Mouse (Mus musculus) forebrain, embryonic 16.5 days (tissue): ENCODE measurements around the gene Cpt2. TPM values are rescaled to one million over a fixed set of nuclear protein-coding genes. Genes with fewer than 3 reads are reported as not detected.
A peak's percentile ranks its signal among the peaks of the same experiment; 100 is the strongest.

Source experiments
- ATAC-seq: fragments of 200-750 bp; cut with Nextera tagmentation; 2 replicates; pipeline ENCODE4 v1.8.0; 2017; ENCODE audit warnings: mild to moderate bottlenecking, moderate library complexity
- H3K27ac ChIP-seq: fragments of 300-500 bp; sonication (generic); 2 replicates; pipeline ENCODE4 v1.5.1; 2014; ENCODE audit warnings: low read length, control low read depth
- H3K27me3 ChIP-seq: fragments of 300-500 bp; sonication (generic); replicated peaks from 2 replicates; pipeline ENCODE4 v1.6.1; 2014; ENCODE audit warnings: low read length; ENCODE audit not compliant: control insufficient read depth, insufficient read depth
- H3K36me3 ChIP-seq: fragments of 300-500 bp; sonication (generic); 2 replicates; pipeline ENCODE4 v1.6.1; 2014; ENCODE audit not compliant: control insufficient read depth, insufficient read depth
- H3K4me1 ChIP-seq: fragments of 300-500 bp; sonication (generic); replicated peaks from 2 replicates; pipeline ENCODE4 v1.6.1; 2014; ENCODE audit warnings: low read length; ENCODE audit not compliant: control insufficient read depth, insufficient read depth
- H3K4me2 ChIP-seq: fragments of 300-500 bp; sonication (generic); 2 replicates; pipeline ENCODE4 v1.6.1; 2014; ENCODE audit warnings: mild to moderate bottlenecking, low read length, control low read depth
- H3K4me3 ChIP-seq: fragments of 300-500 bp; sonication (generic); replicated peaks from 2 replicates; pipeline ENCODE4 v1.5.1; 2014; ENCODE audit warnings: mild to moderate bottlenecking, low read length, control low read depth
- H3K9ac ChIP-seq: fragments of 300-500 bp; sonication (generic); replicated peaks from 2 replicates; pipeline ENCODE4 v1.6.1; 2014; ENCODE audit warnings: low read depth, low read length, control low read depth
- H3K9me3 ChIP-seq: fragments of 300-500 bp; sonication (generic); 2 replicates; pipeline ENCODE4 v1.6.1; 2016; ENCODE audit warnings: low read length; ENCODE audit not compliant: control insufficient read depth
- WGBS: fragments of 180-500 bp; shearing (Covaris S2); extraction: QIAGEN DNeasy Blood & Tissue Kit; methylation state at CpG from one replicate; pipeline ENCODE4 v1.1.7; 2014; 5-methylcytosine and 5-hydroxymethylcytosine counted together
- polyA plus RNA-seq: library from polyadenylated mRNA; unstranded; fragments of >200 nt; fragmentation: Nextera tagmentation; extraction: Ambion mirVana; gene quantifications from 2 replicates; pipeline ENCODE4 v1.2.1, GENCODE M21; 2015

Gene Cpt2
- polyA plus RNA-seq, 1 experiment from 2014 or later: 10.4 TPM

DNA sequence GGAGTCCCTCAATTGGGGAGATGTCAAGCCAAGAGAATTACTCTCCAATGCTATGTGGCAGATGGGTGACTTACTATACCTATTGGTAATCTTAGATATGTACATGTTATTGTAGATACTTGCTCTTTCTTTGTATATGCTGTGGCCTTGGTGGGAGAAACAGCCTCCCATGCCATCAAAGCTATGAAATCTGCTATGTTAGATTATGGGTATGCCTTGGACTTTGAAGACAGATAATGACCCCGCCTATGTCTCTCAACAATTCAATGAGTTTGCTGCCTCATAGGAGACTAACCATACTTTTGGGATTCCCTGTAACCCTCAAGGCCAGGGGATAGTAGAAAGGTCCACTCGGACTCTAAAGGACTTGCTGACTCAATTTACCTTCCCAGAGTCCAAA lies 4.9 kb upstream of the Cpt2 start:
- H3K9ac ChIP-seq: no peak overlapping the region
- ATAC-seq: no peak

DNA sequence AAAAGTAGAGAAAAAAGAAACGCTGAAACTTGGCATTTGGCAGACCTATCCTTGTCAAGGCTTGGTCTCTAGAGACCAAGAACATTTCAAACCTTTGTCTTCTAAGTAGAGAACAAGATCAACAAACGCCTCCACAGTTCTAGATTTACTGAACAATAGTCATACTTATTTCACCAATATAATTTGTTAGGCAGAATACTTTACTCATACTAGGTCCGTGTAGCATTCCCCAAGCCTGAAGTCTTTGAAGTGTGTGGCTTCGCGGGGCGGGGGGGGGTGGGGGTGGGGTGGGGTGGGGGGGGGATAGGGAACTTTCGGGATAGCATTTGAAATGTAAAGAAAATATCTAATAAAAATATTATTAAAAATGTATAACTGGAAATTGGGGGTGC lies 389 bp upstream of the Cpt2 start:
- Histone ChIP-seq H3K4me2 (peak overlapping the region; percentile 89), H3K27me3 (no peaks in the 10 kb centered on the region), H3K36me3 (no peaks in the 10 kb centered on the region), H3K9ac (peak overlapping the region; percentile 80; the same call in 1 of the 2 replicates), H3K4me3 (peak overlapping the region; percentile 67), H3K9me3 (no peaks in the 10 kb centered on the region), H3K4me1 (peaks cover 13% of the 10 kb centered on the region), H3K27ac (no peak overlapping the region)
- ATAC-seq: peak; percentile 32
- 47% methylated on average over 7 of the region's 7 CpGs for WGBS

More for the DNA sequence above, 4.9 kb upstream of the Cpt2 start:
- H3K27me3 ChIP-seq: no peaks in the 10 kb centered on the region
- H3K36me3 ChIP-seq: no peaks in the 10 kb centered on the region
- no peak overlapping the region for H3K4me3 ChIP-seq
- no peak overlapping the region for H3K4me2 ChIP-seq
- no peak overlapping the region for H3K27ac ChIP-seq
- WGBS: 66% methylated on average over 2 of the region's 2 CpGs
- H3K4me1 ChIP-seq: peaks cover 3% of the 10 kb centered on the region; the same call in 1 of the 2 replicates
- no peaks in the 10 kb centered on the region for H3K9me3 ChIP-seq

DNA sequence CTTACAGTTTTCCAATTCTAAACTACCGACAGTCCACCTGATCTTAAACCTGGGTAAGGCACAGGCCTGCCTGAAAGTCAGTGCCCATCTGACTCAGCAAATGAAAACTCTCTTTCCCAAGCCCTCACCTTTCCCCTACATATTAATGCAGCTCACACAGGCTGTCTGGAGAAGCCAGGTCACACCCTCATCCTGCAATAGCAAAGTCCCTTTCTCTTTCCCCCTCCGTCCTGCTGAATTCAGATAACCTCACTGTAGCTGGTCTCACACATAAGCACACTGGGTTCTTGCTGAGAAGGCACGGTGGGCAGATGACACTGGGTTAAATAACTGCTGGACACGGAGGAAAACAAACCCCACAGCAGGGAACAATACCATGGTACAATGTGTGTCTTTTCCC lies 1.5 kb downstream of the Cpt2 start:
- H3K9ac ChIP-seq: no peak overlapping the region
- H3K9me3 ChIP-seq: no peaks in the 10 kb centered on the region
- no peak for ATAC-seq
- no peak overlapping the region for H3K27ac ChIP-seq
- no peak overlapping the region for H3K4me2 ChIP-seq
- no peak overlapping the region for H3K4me3 ChIP-seq
- H3K36me3 ChIP-seq: no peaks in the 10 kb centered on the region
- no peaks in the 10 kb centered on the region for H3K27me3 ChIP-seq
- WGBS: 73% methylated on average over 4 of the region's 4 CpGs
- H3K4me1 ChIP-seq: peaks cover 13% of the 10 kb centered on the region

DNA sequence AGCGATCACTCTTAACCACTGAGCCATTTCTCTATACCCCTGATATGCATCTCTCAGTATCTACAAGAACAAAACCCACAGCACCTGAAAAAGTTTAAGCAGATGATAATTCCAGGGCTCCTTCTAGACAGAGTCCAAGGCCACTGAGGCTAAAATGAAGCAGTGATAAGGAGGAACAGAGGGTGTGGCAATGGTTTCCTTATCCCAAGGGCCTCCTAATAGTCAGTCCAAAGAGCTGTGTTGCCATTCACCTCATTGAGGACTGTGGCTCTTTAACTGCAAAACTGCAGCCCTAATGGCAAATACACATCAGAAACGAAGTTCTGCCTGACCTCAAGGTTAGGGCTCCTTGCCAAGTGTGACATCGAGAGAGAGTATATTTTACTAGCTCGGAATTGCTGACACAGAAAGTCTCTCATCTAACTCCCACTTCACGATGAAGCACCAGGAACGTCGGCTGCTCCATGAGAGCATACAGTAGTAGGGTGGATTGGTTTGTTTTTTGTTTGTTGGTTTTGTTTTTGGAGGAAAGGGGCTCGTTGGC lies 2.2 kb downstream of the Cpt2 start:
- Histone ChIP-seq H3K4me2 (no peak overlapping the region), H3K9ac (no peak overlapping the region), H3K36me3 (no peaks in the 10 kb centered on the region), H3K27me3 (no peaks in the 10 kb centered on the region), H3K4me3 (no peak overlapping the region), H3K27ac (no peak overlapping the region), H3K4me1 (peaks cover 13% of the 10 kb centered on the region), H3K9me3 (no peaks in the 10 kb centered on the region)
- no peak for ATAC-seq
- WGBS: 83% methylated on average over 8 of the region's 8 CpGs

DNA sequence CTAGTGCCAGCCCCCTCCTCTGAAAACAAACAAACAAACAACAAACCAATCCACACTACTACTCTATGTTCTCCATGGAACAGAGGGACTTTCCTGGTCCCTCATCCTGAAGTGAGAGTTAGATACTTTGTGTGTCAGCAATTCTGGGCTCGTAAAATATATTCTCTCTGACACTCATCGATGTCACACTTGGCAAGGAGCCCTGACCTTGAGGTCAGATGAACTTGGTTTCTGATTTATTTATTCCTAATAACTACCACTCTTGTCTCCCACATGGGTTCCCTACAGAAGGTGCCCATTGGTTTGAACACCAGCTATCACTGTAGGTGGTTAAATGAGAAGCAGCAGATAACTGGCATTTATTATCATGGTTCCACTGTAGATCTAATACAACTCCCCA lies 3.1 kb downstream of the Cpt2 start:
- H3K9me3 ChIP-seq: no peaks in the 10 kb centered on the region
- ATAC-seq: no peak
- no peak overlapping the region for H3K4me3 ChIP-seq
- 85% methylated on average over 2 of the region's 2 CpGs for WGBS
- no peak overlapping the region for H3K27ac ChIP-seq
- peaks cover 13% of the 10 kb centered on the region for H3K4me1 ChIP-seq
- H3K27me3 ChIP-seq: no peaks in the 10 kb centered on the region
- H3K36me3 ChIP-seq: no peaks in the 10 kb centered on the region
- no peak overlapping the region for H3K9ac ChIP-seq
- H3K4me2 ChIP-seq: no peak overlapping the region

DNA sequence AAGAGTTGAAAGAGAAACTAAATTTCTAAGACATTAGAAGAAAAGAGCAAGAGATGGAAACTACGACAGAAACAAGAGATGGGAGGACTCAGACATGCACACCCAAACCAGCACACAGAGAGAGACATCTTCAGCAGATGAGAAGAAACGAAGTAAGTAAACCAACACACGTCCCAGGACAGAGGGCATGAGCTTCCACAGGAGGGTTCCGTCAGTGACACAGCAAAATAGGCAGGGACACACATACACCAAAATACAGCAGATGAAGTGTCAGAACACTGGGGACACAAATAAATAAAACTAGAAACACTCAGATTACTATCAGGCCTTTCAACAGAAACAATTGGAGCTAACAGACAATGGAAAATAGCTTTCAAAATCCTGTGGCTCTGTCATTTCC lies 13.4 kb downstream of the Cpt2 start:
- Histone ChIP-seq H3K4me3 (no peak overlapping the region), H3K27ac (no peak overlapping the region), H3K4me1 (no peaks in the 10 kb centered on the region), H3K4me2 (no peak overlapping the region), H3K27me3 (no peaks in the 10 kb centered on the region), H3K9me3 (no peaks in the 10 kb centered on the region), H3K36me3 (no peaks in the 10 kb centered on the region; the same call in 1 of the 2 replicates), H3K9ac (no peak overlapping the region)
- 88% methylated on average over 4 of the region's 4 CpGs for WGBS
- no peak for ATAC-seq

DNA sequence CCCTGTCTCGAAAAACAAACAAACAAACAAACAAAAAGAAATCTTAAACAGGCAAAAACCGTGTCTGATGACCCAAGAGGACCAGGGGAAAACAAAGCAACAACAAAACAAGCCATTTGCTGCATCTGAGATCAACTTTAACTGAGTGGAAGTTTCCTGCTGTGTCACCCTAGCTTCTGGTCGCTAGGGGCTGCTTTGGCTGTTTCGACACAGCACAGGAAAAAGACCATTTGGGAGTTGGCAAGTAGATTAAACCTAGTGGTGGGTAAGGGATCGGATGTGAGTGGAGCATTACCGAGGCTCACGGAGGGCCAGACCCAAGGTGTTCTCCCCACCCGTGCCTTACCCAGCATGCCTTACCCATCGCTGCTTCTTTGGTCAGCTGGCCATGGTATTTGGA lies 16.8 kb downstream of the Cpt2 start:
- H3K27me3 ChIP-seq: no peaks in the 10 kb centered on the region
- H3K36me3 ChIP-seq: no peaks in the 10 kb centered on the region; the same call in 1 of the 2 replicates
- no peak overlapping the region for H3K27ac ChIP-seq
- no peaks in the 10 kb centered on the region for H3K9me3 ChIP-seq
- no peak overlapping the region for H3K4me2 ChIP-seq
- no peak for ATAC-seq
- no peak overlapping the region for H3K4me3 ChIP-seq
- H3K9ac ChIP-seq: no peak overlapping the region
- WGBS: 91% methylated on average over 9 of the region's 9 CpGs
- H3K4me1 ChIP-seq: no peaks in the 10 kb centered on the region

DNA sequence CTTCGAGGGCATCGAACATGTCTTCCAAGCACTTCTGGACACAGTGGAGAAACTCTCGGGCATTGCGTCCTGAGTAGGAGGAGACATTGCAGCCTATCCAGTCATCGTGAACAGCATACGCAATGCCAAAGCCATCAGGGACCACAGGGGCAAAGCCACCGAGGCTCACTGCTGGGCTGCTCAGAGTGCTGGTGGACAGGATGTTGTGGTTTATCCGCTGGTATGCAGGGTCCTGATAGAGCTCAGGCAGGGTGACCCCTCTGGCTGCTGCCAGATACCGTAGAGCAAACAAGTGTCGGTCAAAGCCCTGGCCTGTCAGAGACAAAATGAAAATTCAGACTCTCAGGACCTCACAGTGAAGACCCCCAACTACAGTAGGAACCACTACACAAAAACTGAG lies 19.2 kb downstream of the Cpt2 start:
- no peaks in the 10 kb centered on the region for H3K27me3 ChIP-seq
- ATAC-seq: no peak
- H3K4me3 ChIP-seq: no peak overlapping the region
- H3K9ac ChIP-seq: no peak overlapping the region
- no peak overlapping the region for H3K27ac ChIP-seq
- no peaks in the 10 kb centered on the region for H3K9me3 ChIP-seq
- no peaks in the 10 kb centered on the region for H3K4me1 ChIP-seq
- no peaks in the 10 kb centered on the region; the same call in 1 of the 2 replicates for H3K36me3 ChIP-seq
- 97% methylated on average over 10 of the region's 10 CpGs for WGBS
- no peak overlapping the region for H3K4me2 ChIP-seq

DNA sequence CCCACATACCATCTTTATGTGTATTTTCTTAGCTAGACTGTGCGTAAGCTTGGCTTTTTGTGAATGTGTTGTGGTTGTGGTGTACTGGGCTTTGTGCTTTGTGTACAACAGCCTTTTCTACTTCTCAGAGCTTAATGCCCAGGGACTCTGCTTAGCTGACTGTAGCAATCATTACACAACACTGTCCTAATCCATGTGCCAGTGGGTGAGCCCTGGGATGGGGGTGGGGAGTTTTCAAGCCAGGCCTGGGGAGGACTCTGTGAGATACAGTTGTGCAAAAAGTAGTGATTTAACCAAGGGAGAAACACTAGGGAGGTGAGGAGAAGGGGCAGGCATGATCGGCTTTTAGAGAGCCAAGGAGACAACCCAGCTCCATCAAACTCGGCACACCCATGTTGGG lies 23.2 kb downstream of the Cpt2 start:
- Histone ChIP-seq H3K27me3 (no peaks in the 10 kb centered on the region), H3K9ac (no peak overlapping the region), H3K4me2 (no peak overlapping the region), H3K27ac (no peak overlapping the region), H3K36me3 (peaks cover 12% of the 10 kb centered on the region; the same call in 1 of the 2 replicates), H3K4me3 (no peak overlapping the region), H3K4me1 (no peaks in the 10 kb centered on the region), H3K9me3 (no peaks in the 10 kb centered on the region)
- WGBS: 94% methylated on average over 3 of the region's 3 CpGs
- no peak for ATAC-seq
